Mouse (Mus musculus): Measurements from ENCODE around the gene Casp9.

The Casp9 gene

GRCm38 (mm10) chr4:141864506-141864905, 71.1 kb downstream of the Casp9 start:
- DNase-seq (ENCODE audit: low spot score in 2 of 2), result no peak

- DNase-seq (ENCODE audit: low spot score in 2 of 2), result no peak
These were observed 71.6 kb downstream of the Casp9 start for GRCm38 (mm10) chr4:141865006-141865405.
